Mouse (Mus musculus) stomach, embryonic 16.5 days (tissue): ENCODE results near the gene Tcf3. TPM values are rescaled to one million over a fixed set of nuclear protein-coding genes. Genes with fewer than 3 reads are reported as not detected.

ENCODE experiments used
- ATAC-seq: fragments of 200-750 bp; cut with Nextera tagmentation; 2 replicates; pipeline ENCODE4 v1.8.0; 2017; ENCODE audit warnings: moderate number of reproducible peaks, moderate TSS enrichment; ENCODE audit not compliant: insufficient read depth, low FRiP score
- H3K27ac ChIP-seq: fragments of 300-500 bp; sonication (generic); 2 replicates; pipeline ENCODE4 v1.5.1; 2014; ENCODE audit warnings: low read length
- H3K27me3 ChIP-seq: fragments of 300-500 bp; sonication (generic); 2 replicates; pipeline ENCODE4 v1.6.1; 2014; ENCODE audit warnings: low read length, control low read depth, mixed read lengths; ENCODE audit not compliant: control insufficient read depth, insufficient read depth
- H3K36me3 ChIP-seq: fragments of 300-500 bp; sonication (generic); 2 replicates; pipeline ENCODE4 v1.6.1; 2014; ENCODE audit warnings: low read length; ENCODE audit not compliant: control insufficient read depth, insufficient read depth
- H3K4me1 ChIP-seq: fragments of 300-500 bp; sonication (generic); 2 replicates; pipeline ENCODE4 v1.6.1; 2014; ENCODE audit warnings: low read length, control low read depth, mixed read lengths; ENCODE audit not compliant: control insufficient read depth, insufficient read depth
- H3K4me2 ChIP-seq: fragments of 300-500 bp; sonication (generic); 2 replicates; pipeline ENCODE4 v1.6.1; 2014; ENCODE audit warnings: low read depth, low read length, mixed read lengths
- H3K4me3 ChIP-seq: fragments of 300-500 bp; sonication (generic); replicated peaks from 2 replicates; pipeline ENCODE4 v1.5.1; 2014; ENCODE audit warnings: mild to moderate bottlenecking, low read length
- H3K9ac ChIP-seq: fragments of 300-500 bp; sonication (generic); 2 replicates; pipeline ENCODE4 v1.6.1; 2014; ENCODE audit warnings: low read length
- H3K9me3 ChIP-seq: fragments of 300-500 bp; sonication (generic); replicated peaks from 2 replicates; pipeline ENCODE4 v1.6.1; 2016; ENCODE audit warnings: low read length, control low read depth; ENCODE audit not compliant: control insufficient read depth
- WGBS: fragments of 180-500 bp; shearing (Covaris S2); extraction: QIAGEN DNeasy Blood & Tissue Kit; methylation state at CpG from one replicate; pipeline ENCODE4 v1.1.7; 2014; 5-methylcytosine and 5-hydroxymethylcytosine counted together
- polyA plus RNA-seq: library from polyadenylated mRNA; unstranded; fragments of >200 nt; fragmentation: Nextera tagmentation; extraction: Ambion mirVana; gene quantifications from 2 replicates; pipeline ENCODE4 v1.2.1, GENCODE M21; 2015

Gene Tcf3
- polyA plus RNA-seq, 1 experiment from 2014 or later = 57.9 TPM

DNA sequence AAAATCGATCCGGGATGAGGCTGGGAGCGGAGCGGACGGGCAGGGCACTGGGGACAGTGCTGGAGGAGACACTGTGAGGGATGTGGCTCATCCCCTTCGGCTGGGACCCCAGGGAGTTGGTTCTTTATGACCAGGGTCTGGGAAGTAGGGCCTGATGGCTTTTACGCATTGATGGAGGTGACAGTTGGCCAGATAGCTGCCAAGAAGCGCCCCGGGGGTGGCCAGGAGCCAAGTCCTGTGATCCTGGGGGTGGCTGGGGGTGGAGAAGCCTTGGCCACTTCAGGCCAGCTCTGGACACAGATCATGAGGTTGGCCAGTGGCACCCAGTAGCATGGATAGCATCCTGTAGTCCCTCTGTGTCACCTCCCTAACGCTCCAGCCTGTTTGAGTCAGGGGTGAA lies 25.8 kb upstream of the Tcf3 start:
- H3K4me1 ChIP-seq = no peaks in the 10 kb centered on the region
- no peak for ATAC-seq
- H3K27me3 ChIP-seq = peaks cover 8% of the 10 kb centered on the region; the same call in 1 of the 2 replicates
- H3K4me2 ChIP-seq = no peak overlapping the region
- H3K27ac ChIP-seq = no peak overlapping the region
- no peaks in the 10 kb centered on the region for H3K36me3 ChIP-seq
- no peaks in the 10 kb centered on the region for H3K9me3 ChIP-seq
- H3K9ac ChIP-seq = no peak overlapping the region
- WGBS = 76% methylated on average over 10 of the region's 10 CpGs
- no peak overlapping the region for H3K4me3 ChIP-seq

- H3K27me3 ChIP-seq = no peaks in the 10 kb centered on the region
- no peaks in the 10 kb centered on the region for H3K4me1 ChIP-seq
- no peaks in the 10 kb centered on the region for H3K36me3 ChIP-seq
- no peak overlapping the region for H3K4me3 ChIP-seq
- no peaks in the 10 kb centered on the region for H3K9me3 ChIP-seq
- no peak overlapping the region for H3K4me2 ChIP-seq
- H3K27ac ChIP-seq = no peak overlapping the region
- WGBS = 85% methylated on average over 5 of the region's 5 CpGs
- H3K9ac ChIP-seq = no peak overlapping the region
- no peak for ATAC-seq
These were observed 22.2 kb upstream of the Tcf3 start for GRCm38 (mm10) chr10:80455697-80456096.

- Histone ChIP-seq H3K4me2 (no peak overlapping the region), H3K4me1 (peaks cover 3% of the 10 kb centered on the region; the same call in 1 of the 2 replicates), H3K36me3 (no peaks in the 10 kb centered on the region), H3K9me3 (no peaks in the 10 kb centered on the region), H3K4me3 (no peak overlapping the region), H3K27me3 (no peaks in the 10 kb centered on the region), H3K9ac (no peak overlapping the region), H3K27ac (no peak overlapping the region)
- WGBS = 82% methylated on average over 5 of the region's 5 CpGs
- no peak for ATAC-seq
These were observed 21.3 kb upstream of the Tcf3 start for GRCm38 (mm10) chr10:80454781-80455180.

DNA sequence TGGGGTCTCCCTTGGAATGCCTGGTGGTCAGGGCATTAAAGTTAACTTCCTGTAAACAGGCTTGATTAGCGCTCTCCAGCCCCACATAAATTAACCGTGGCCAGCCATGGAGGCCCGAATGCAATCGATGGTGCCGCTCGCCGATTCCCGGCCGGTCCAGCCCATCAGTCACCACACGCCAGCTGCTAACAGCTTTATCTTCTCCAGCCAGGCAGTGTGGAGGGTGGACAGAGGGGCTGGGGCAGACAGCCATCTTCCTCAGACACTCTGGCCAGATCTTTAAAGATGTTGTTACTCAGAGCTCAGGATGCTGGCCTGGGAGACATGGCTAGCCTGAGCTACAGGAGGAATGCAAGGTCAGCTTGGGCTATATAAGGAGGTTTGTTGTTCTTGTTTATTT lies 20.2 kb upstream of the Tcf3 start:
- no peak overlapping the region for H3K9ac ChIP-seq
- ATAC-seq = no peak
- H3K4me3 ChIP-seq = no peak overlapping the region
- H3K4me1 ChIP-seq = peaks cover 3% of the 10 kb centered on the region; the same call in 1 of the 2 replicates
- no peaks in the 10 kb centered on the region for H3K36me3 ChIP-seq
- no peaks in the 10 kb centered on the region for H3K27me3 ChIP-seq
- no peaks in the 10 kb centered on the region for H3K9me3 ChIP-seq
- no peak overlapping the region for H3K4me2 ChIP-seq
- H3K27ac ChIP-seq = no peak overlapping the region
- 50% methylated on average over 10 of the region's 10 CpGs for WGBS

DNA sequence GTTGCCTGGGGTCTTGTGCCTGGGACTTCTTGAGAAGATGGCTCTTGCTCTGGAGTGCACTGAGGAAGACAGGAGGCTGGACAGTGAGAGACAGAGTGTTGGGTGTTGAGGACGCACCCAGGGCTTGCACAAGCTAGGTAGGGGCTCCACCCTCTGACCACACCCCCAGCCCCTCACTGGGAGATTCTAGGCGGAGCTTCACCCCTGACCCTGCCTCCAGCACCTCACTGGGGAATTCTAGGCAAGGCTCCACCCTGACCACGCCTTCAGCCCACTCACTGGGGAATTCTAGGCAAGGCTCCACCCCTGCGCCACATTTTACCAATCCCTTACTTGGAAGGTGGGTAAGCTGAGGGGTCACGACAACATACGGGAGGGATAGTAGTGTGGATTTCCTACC lies 17.2 kb upstream of the Tcf3 start:
- WGBS = 10% methylated on average over 6 of the region's 6 CpGs
- no peak overlapping the region for H3K27ac ChIP-seq
- 0 out of 2 replicates have a peak, but pooled peaks cover 4% of the 10 kb centered on the region for H3K27me3 ChIP-seq
- peaks cover 6% of the 10 kb centered on the region; the same call in 1 of the 2 replicates for H3K4me1 ChIP-seq
- no peak overlapping the region for H3K4me3 ChIP-seq
- ATAC-seq = no peak
- H3K9me3 ChIP-seq = no peaks in the 10 kb centered on the region
- no peak overlapping the region for H3K9ac ChIP-seq
- H3K4me2 ChIP-seq = no peak overlapping the region
- H3K36me3 ChIP-seq = no peaks in the 10 kb centered on the region

- no peak overlapping the region for H3K9ac ChIP-seq
- 0 out of 2 replicates have a peak overlapping the region, but pooled peaks have one; percentile 13 for H3K4me3 ChIP-seq
- H3K9me3 ChIP-seq = no peaks in the 10 kb centered on the region
- H3K27ac ChIP-seq = no peak overlapping the region
- 0 out of 2 replicates have a peak, but pooled peaks cover 4% of the 10 kb centered on the region for H3K27me3 ChIP-seq
- peaks cover 10% of the 10 kb centered on the region for H3K4me1 ChIP-seq
- WGBS = 8% methylated on average over 26 of the region's 26 CpGs
- ATAC-seq = peak; percentile 85
- H3K36me3 ChIP-seq = no peaks in the 10 kb centered on the region
- no peak overlapping the region for H3K4me2 ChIP-seq
These were observed 12.6 kb upstream of the Tcf3 start for GRCm38 (mm10) chr10:80445898-80446601.

GRCm38 (mm10) chr10:80445052-80445451 lies 11.6 kb upstream of the Tcf3 start:
- H3K9ac ChIP-seq = no peak overlapping the region
- no peak overlapping the region for H3K4me2 ChIP-seq
- 73% methylated on average over 1 of the region's 1 CpGs for WGBS
- peaks cover 7% of the 10 kb centered on the region; the same call in 1 of the 2 replicates for H3K4me1 ChIP-seq
- ATAC-seq = no peak
- H3K9me3 ChIP-seq = no peaks in the 10 kb centered on the region
- no peak overlapping the region for H3K4me3 ChIP-seq
- H3K36me3 ChIP-seq = no peaks in the 10 kb centered on the region
- no peak overlapping the region for H3K27ac ChIP-seq
- 0 out of 2 replicates have a peak, but pooled peaks cover 4% of the 10 kb centered on the region for H3K27me3 ChIP-seq

DNA sequence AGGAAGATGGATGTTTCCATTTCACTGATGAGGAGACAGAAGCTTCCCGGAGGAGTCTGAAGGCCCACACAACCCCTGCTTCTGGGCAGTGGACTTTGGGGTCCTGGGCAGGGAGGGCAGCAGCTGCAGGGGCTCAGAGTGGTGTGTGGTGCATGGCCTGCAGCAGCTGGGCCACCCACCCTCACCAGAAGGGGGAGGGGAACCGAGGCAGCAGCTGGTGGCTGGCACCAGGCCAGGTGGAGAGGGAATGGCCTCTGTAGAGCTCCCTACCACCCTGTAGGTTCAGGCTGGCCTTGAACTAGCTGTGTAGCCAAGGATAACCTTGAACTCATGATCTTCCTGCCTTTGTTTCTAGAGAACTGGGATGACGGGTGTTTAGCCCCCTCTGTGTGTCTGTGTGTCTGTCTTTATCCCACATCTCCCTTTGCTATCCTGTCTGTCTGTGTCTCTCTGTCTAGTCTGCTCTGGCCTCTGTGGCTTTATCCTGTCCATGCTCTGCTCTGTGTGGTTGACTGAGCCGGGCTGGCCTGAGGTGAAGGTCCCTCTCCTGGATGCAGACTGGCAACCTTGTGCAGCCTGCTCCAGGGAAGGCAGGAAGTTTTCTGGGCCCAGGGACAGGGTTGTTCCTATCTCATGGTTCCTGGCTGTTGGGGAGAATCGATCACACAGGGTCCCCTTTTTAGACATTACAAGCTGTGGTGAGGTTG lies 11.0 kb upstream of the Tcf3 start:
- 0 out of 2 replicates have a peak, but pooled peaks cover 4% of the 10 kb centered on the region for H3K27me3 ChIP-seq
- H3K9ac ChIP-seq = 0 out of 2 replicates have a peak overlapping the region, but pooled peaks have one; percentile 36
- no peak overlapping the region for H3K27ac ChIP-seq
- no peaks in the 10 kb centered on the region for H3K9me3 ChIP-seq
- H3K36me3 ChIP-seq = no peaks in the 10 kb centered on the region
- no peak overlapping the region for H3K4me3 ChIP-seq
- 40% methylated on average over 5 of the region's 5 CpGs for WGBS
- peaks cover 7% of the 10 kb centered on the region; the same call in 1 of the 2 replicates for H3K4me1 ChIP-seq
- ATAC-seq = peak; percentile 11; the same call in 1 of the 2 replicates
- no peak overlapping the region for H3K4me2 ChIP-seq
